Mouse (Mus musculus) frontal cortex, adult 2 months (tissue): ENCODE results near the gene Tor1b. TPM values are rescaled to one million over a fixed set of nuclear protein-coding genes. Genes with fewer than 3 reads are reported as not detected.
"Not testable (repeated sequence)": the region's sequence is repeated elsewhere in the genome, so short reads cannot be mapped to it uniquely, and the experiment has no call there.

Experiments
- DNase-seq, 2 experiments: peaks; one replicate each; pipeline ENCODE4 v3.0.0; 2022; ENCODE audit warnings: low spot score in 1 of 2; ENCODE audit errors: extremely low spot score in 1 of 2
- polyA plus RNA-seq: library from polyadenylated mRNA; depleted of rRNA; stranded (reverse); fragments of >200 nt; gene quantifications from 2 replicates; pipeline ENCODE4 v1.2.3, GENCODE M21; 2012

Tor1b gene
- polyA plus RNA-seq, 1 experiment, result 33.6 TPM

- not testable (repeated sequence) for DNase-seq
Observed at GRCm38 (mm10) chr2:30930846-30931245, 21.9 kb upstream of the Tor1b start.

GRCm38 (mm10) chr2:30931922-30932321 is 20.8 kb upstream of the Tor1b start:
- no peak for DNase-seq

- DNase-seq, result no peak
Observed at GRCm38 (mm10) chr2:30933032-30933431, 19.7 kb upstream of the Tor1b start.

GRCm38 (mm10) chr2:30933917-30934450 is 18.8 kb upstream of the Tor1b start:
- DNase-seq, result peak; percentile 31 to 88

GRCm38 (mm10) chr2:30936808-30937207 is 16.0 kb upstream of the Tor1b start:
- DNase-seq, result no peak

- no peak for DNase-seq
Observed at GRCm38 (mm10) chr2:30937731-30938130, 15.0 kb upstream of the Tor1b start.

GRCm38 (mm10) chr2:30938574-30938991 is 14.2 kb upstream of the Tor1b start:
- DNase-seq, result no peak

GRCm38 (mm10) chr2:30941586-30941985 is 11.2 kb upstream of the Tor1b start:
- no peak for DNase-seq

- not testable (repeated sequence) for DNase-seq
Observed at GRCm38 (mm10) chr2:30942116-30942515, 10.6 kb upstream of the Tor1b start.

GRCm38 (mm10) chr2:30942603-30943011 is 10.2 kb upstream of the Tor1b start:
- DNase-seq, result peak in 1 of 2 experiments; percentile 74

GRCm38 (mm10) chr2:30952457-30952823 is 319 bp upstream of the Tor1b start:
- DNase-seq, result no peak

- DNase-seq, result no peak
Observed at GRCm38 (mm10) chr2:30954797-30955196, 2.0 kb downstream of the Tor1b start.

GRCm38 (mm10) chr2:30957511-30957910 is 4.8 kb downstream of the Tor1b start:
- DNase-seq, result no peak

- DNase-seq, result no peak
Observed at GRCm38 (mm10) chr2:30958726-30959125, 6.0 kb downstream of the Tor1b start.

- no peak for DNase-seq
Observed at GRCm38 (mm10) chr2:30959856-30960255, 7.1 kb downstream of the Tor1b start.

GRCm38 (mm10) chr2:30962570-30963254 is 10.0 kb downstream of the Tor1b start:
- no peak for DNase-seq

GRCm38 (mm10) chr2:30965627-30966026 is 12.9 kb downstream of the Tor1b start:
- DNase-seq, result no peak

GRCm38 (mm10) chr2:30966826-30967225 is 14.1 kb downstream of the Tor1b start:
- no peak for DNase-seq

GRCm38 (mm10) chr2:30967352-30968327 is 14.9 kb downstream of the Tor1b start, which contains the start of gene Tor1a:
TSS of gene Tor1a (minus strand) at chr2:30967933.
- peak; percentile 79 to 92 for DNase-seq

GRCm38 (mm10) chr2:30981790-30982513 is 29.2 kb downstream of the Tor1b start, which contains the start of the genes BC005624 and Usp20:
TSS of gene BC005624 (minus strand) at chr2:30982201.
TSS of gene Usp20 (plus strand) at chr2:30982279.
- peak; percentile 99 for DNase-seq
